Mouse (Mus musculus) megakaryocyte, embryonic 14.5 days (primary cell): Measurements from ENCODE around the gene Fam169a. TPM values are rescaled to one million over a fixed set of nuclear protein-coding genes. Genes with fewer than 3 reads are reported as not detected.

Experiments
- H3K27me3 ChIP-seq: replicated peaks from 2 replicates; pipeline ENCODE3; 2012; ENCODE audit warnings: inconsistent platforms
- H3K36me3 ChIP-seq: replicated peaks from 2 replicates; pipeline ENCODE3; 2012; ENCODE audit warnings: low read length, inconsistent platforms, mixed read lengths
- H3K4me1 ChIP-seq: 2 replicates; pipeline ENCODE4 v1.6.1; 2012; ENCODE audit warnings: inconsistent platforms
- H3K4me3 ChIP-seq: replicated peaks from 2 replicates; pipeline ENCODE3; 2012; ENCODE audit warnings: moderate library complexity, mild to moderate bottlenecking, inconsistent platforms
- H3K9me3 ChIP-seq: 2 replicates; pipeline ENCODE4 v1.6.1; 2012; ENCODE audit warnings: inconsistent platforms
- FLI1 ChIP-seq: IDR thresholded peaks from 2 replicates; pipeline ENCODE4 v1.6.1; 2012; ENCODE audit warnings: low read length, inconsistent platforms, mixed read lengths
- GATA1 ChIP-seq: IDR thresholded peaks from 3 replicates; pipeline ENCODE4 v1.6.1; 2012; ENCODE audit warnings: mixed read lengths, low read length, inconsistent platforms, borderline replicate concordance
- polyA plus RNA-seq: library from polyadenylated mRNA; stranded (reverse); fragments of >175 nt; gene quantifications from 2 replicates; pipeline ENCODE4 v1.2.3, GENCODE M21; 2012; ENCODE audit warnings: low replicate concordance; ENCODE audit not compliant: insufficient read depth

Fam169a gene
- polyA plus RNA-seq, 1 experiment = 0.25 TPM

DNA sequence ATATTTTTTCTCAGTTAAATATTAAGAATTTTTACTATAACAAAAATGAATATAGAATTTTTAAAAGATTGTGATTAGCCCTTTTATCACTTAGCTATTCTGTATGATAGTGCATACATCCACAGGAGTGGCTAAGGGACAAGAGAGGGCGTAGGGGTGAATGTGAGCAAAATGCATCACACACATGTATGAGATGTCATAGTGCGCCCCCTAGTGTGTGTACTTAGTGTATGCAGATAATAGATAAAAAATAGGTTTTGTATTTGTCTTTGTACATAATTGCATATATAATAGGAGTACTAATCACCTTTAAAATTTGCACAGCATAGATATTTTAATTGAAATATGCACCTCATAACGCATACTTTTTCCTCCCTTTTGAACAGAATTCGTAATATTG lies 78.7 kb downstream of the Fam169a start:
- Histone ChIP-seq H3K36me3 (peaks cover 77% of the 10 kb centered on the region), H3K4me3 (no peak overlapping the region), H3K27me3 (no peaks in the 10 kb centered on the region), H3K4me1 (peaks cover under 1% of the 10 kb centered on the region; the same call in 1 of the 2 replicates), H3K9me3 (no peaks in the 10 kb centered on the region)
- no peak for TF ChIP-seq GATA1
- no peak for TF ChIP-seq FLI1

GRCm38 (mm10) chr13:97175520-97176264 lies 108.6 kb downstream of the Fam169a start:
- no peaks in the 10 kb centered on the region for H3K27me3 ChIP-seq
- TF ChIP-seq FLI1 (no peak), GATA1 (no peak)
- H3K9me3 ChIP-seq = no peaks in the 10 kb centered on the region
- H3K4me1 ChIP-seq = peaks cover 5% of the 10 kb centered on the region; the same call in 1 of the 2 replicates
- peaks cover 95% of the 10 kb centered on the region for H3K36me3 ChIP-seq
- H3K4me3 ChIP-seq = no peak overlapping the region

DNA sequence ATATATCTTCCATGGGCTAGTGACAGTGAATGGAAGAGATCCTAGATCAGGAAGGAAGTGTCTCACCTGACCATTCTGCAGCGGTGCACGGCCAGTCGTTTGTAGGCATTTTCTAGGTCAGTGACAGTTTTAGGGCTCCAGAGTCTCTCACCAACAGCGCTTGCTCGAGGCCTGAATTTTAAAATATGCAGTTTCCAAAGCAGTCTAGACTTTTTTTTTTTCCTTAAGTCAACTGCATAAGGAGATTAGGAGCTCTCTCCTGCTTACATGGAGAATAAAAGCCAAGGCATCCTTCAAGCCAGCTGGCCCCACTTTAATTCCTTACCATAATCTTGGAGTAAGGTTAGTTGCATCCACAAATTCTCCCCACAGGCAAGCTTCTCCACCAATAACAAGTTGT lies 109.6 kb downstream of the Fam169a start:
- TF ChIP-seq GATA1 (no peak), FLI1 (no peak)
- H3K4me3 ChIP-seq = no peak overlapping the region

DNA sequence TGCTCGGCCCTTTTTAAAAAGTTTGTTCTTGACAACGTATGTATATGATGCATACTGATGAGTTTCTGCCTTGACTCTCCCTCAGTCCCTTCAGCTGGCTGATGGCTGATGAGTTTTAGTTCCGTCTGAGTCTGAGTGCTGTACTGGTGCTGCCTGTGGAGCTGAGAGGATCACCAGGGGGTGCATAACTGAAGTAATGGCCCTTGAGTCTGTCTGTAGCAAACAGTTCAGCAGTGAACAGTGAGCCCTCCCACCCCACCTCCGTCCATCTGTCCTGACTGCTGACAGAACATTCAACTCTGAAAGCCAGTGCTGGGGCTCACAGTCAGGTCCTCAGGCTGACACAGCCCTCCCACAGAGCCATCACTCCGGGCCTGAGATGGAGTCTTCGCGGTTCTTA lies 111.9 kb downstream of the Fam169a start:
- no peaks in the 10 kb centered on the region for H3K9me3 ChIP-seq
- H3K27me3 ChIP-seq = no peaks in the 10 kb centered on the region
- H3K36me3 ChIP-seq = peaks cover 98% of the 10 kb centered on the region
- no peak overlapping the region for H3K4me3 ChIP-seq
- TF ChIP-seq FLI1 (no peak), GATA1 (no peak)
- H3K4me1 ChIP-seq = no peaks in the 10 kb centered on the region

More for the DNA sequence above, 109.6 kb downstream of the Fam169a start:
- Histone ChIP-seq H3K9me3 (no peaks in the 10 kb centered on the region), H3K4me1 (peaks cover 5% of the 10 kb centered on the region; the same call in 1 of the 2 replicates), H3K36me3 (peaks cover 98% of the 10 kb centered on the region), H3K27me3 (no peaks in the 10 kb centered on the region)

- Histone ChIP-seq H3K9me3 (no peaks in the 10 kb centered on the region), H3K4me1 (no peaks in the 10 kb centered on the region), H3K4me3 (no peak overlapping the region), H3K36me3 (peaks cover 96% of the 10 kb centered on the region), H3K27me3 (no peaks in the 10 kb centered on the region)
- TF ChIP-seq FLI1 = no peak
- TF ChIP-seq GATA1 = no peak
Measured at GRCm38 (mm10) chr13:97180113-97180828, 113.2 kb downstream of the Fam169a start.

Other genes starting within 250 kb of the Fam169a start
- not detected in 2 replicates for gene Gcnt4, start 142.6 kb upstream of the Fam169a start, polyA plus RNA-seq
- gene 1700029F12Rik, start 32.9 kb upstream of the Fam169a start, polyA plus RNA-seq = not detected in 2 replicates
- 0.32 TPM in 1 of 2 replicates, not detected in the other for gene Gm6169, start 32.0 kb downstream of the Fam169a start, polyA plus RNA-seq
- 2.1 and 10.8 TPM in 2 replicates for gene Gfm2, start 70.7 kb downstream of the Fam169a start, polyA plus RNA-seq
- gene Nsa2, start 70.7 kb downstream of the Fam169a start, polyA plus RNA-seq = 4.6 and 17.8 TPM in 2 replicates
- gene Hexb, start 131.1 kb downstream of the Fam169a start, polyA plus RNA-seq = 9.3 and 23.5 TPM in 2 replicates
- 1.0 and 1.2 TPM in 2 replicates for gene Enc1, start 173.8 kb downstream of the Fam169a start, polyA plus RNA-seq